Comparison of ENCODE assay signal across 16 mouse cellular contexts in the genomic region with DNA sequence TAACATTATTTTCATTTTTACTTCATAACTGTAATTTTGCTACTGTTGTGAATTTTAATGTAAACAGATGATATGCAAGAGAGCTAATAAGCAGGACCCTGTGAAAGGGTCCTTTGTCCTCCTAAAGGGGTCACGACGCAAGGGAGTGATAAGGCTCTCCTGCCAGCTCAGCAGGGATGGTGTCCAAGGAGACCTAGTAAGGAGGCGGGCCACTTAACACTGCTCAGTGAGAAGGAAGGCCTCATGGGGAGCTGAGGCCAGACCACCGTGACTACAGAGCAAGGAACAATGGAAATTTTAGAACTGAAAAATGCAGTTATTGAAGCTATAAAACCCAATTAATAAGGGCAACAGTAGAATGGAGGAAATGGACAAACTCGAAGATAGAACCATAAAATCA.
"Had no signal": no experiment of that assay in that cellular context is flagged by ENCODE, and none has a peak within 500 bp of the region (broad histone marks: within the 10 kb centered on the region; RNA-seq: fewer than 3 reads in every experiment).

No protein-coding gene starts in this region.

- DNase-seq: right cerebral cortex, adult 18-20 months; right cerebral cortex, postnatal 14 days; right cerebral cortex, postnatal 25 days; right cerebral cortex, postnatal 4 days; spleen, adult 18-20 months; thymus, adult 18-20 months; thymus, adult 2 months; thymus, postnatal 14 days; thymus, postnatal 25 days; thymus, postnatal 36 days; thymus, postnatal 4 days had no signal

- H3K9me3 ChIP-seq: neural tube, embryonic 12.5 days; neural tube, embryonic 13.5 days; neural tube, embryonic 15.5 days; stomach, embryonic 15.5 days had no signal

- H3K9ac ChIP-seq: neural tube, embryonic 12.5 days; neural tube, embryonic 13.5 days; neural tube, embryonic 15.5 days; stomach, embryonic 15.5 days had no signal

- H3K27me3 ChIP-seq: neural tube, embryonic 12.5 days; neural tube, embryonic 13.5 days; neural tube, embryonic 15.5 days; stomach, embryonic 15.5 days had no signal

- H3K27ac ChIP-seq: neural tube, embryonic 12.5 days; neural tube, embryonic 13.5 days; neural tube, embryonic 15.5 days; stomach, embryonic 15.5 days; stomach, postnatal 0 days had no signal

- H3K36me3 ChIP-seq: neural tube, embryonic 12.5 days; neural tube, embryonic 13.5 days; neural tube, embryonic 15.5 days; stomach, embryonic 15.5 days had no signal

- H3K4me1 ChIP-seq: stomach, embryonic 15.5 days had no signal

- H3K4me3 ChIP-seq: neural tube, embryonic 12.5 days; neural tube, embryonic 13.5 days; neural tube, embryonic 15.5 days; stomach, embryonic 15.5 days had no signal

- H3K4me2 ChIP-seq: neural tube, embryonic 12.5 days; neural tube, embryonic 13.5 days; neural tube, embryonic 15.5 days; stomach, embryonic 15.5 days had no signal
